Mouse (Mus musculus): Measurements from ENCODE around the gene Dnm2. TPM values are rescaled to one million over a fixed set of nuclear protein-coding genes. Genes with fewer than 3 reads are reported as not detected.

Dnm2 gene
- polyA plus RNA-seq, 1 experiment: 68.6 TPM

- Histone ChIP-seq H3K4me3 (replicated peaks; ENCODE audit: insufficient read depth, low read depth, low read length) (no peak overlapping the region), H3K27me3 (ENCODE audit: control insufficient read depth, insufficient read depth, low read length) (no peaks in the 10 kb centered on the region), H3K4me1 (ENCODE audit: control insufficient read depth, insufficient read depth, low read length) (peaks cover 5% of the 10 kb centered on the region), H3K27ac (ENCODE audit: insufficient read depth, low read length) (no peak overlapping the region)
- WGBS: 46% methylated on average over 2 of the region's 2 CpGs
- no peak for TF ChIP-seq POLR2A (IDR thresholded peaks at IDR 0.05; ENCODE audit: borderline replicate concordance, insufficient read depth, low read length)
- no peak for TF ChIP-seq CTCF (IDR thresholded peaks at IDR 0.05; ENCODE audit: borderline replicate concordance, insufficient read depth, low read depth, low read length)
- DNase-seq: no peak
Observed at GRCm38 (mm10) chr9:21556996-21557395, 132.3 kb downstream of the Dnm2 start.

Other genes starting within 250 kb of the Dnm2 start
- 60.5 and 63.1 TPM in 2 replicates for gene Keap1, start 185.5 kb upstream of the Dnm2 start, polyA plus RNA-seq (2012; rRNA removed)
- gene S1pr5, start 176.5 kb upstream of the Dnm2 start, polyA plus RNA-seq (2012; rRNA removed): 40.8 and 44.6 TPM in 2 replicates
- 70.9 and 72.4 TPM in 2 replicates for gene Atg4d, start 159.6 kb upstream of the Dnm2 start, polyA plus RNA-seq (2012; rRNA removed)
- gene Kri1, start 136.9 kb upstream of the Dnm2 start, polyA plus RNA-seq (2012; rRNA removed): 46.8 and 48.2 TPM in 2 replicates
- gene Cdkn2d, start 133.5 kb upstream of the Dnm2 start, polyA plus RNA-seq (2012; rRNA removed): 76.6 and 88.6 TPM in 2 replicates
- gene Ap1m2, start 112.6 kb upstream of the Dnm2 start, polyA plus RNA-seq (2012; rRNA removed): 1.6 and 1.8 TPM in 2 replicates
- gene Slc44a2, start 104.2 kb upstream of the Dnm2 start, polyA plus RNA-seq (2012; rRNA removed): 67.7 and 70.3 TPM in 2 replicates
- gene Ilf3, start 57.0 kb upstream of the Dnm2 start, polyA plus RNA-seq (2012; rRNA removed): 81.0 and 81.1 TPM in 2 replicates
- gene Qtrt1, start 13.1 kb upstream of the Dnm2 start, polyA plus RNA-seq (2012; rRNA removed): 37.5 and 39.5 TPM in 2 replicates
- 25.9 and 26.4 TPM in 2 replicates for gene Tmed1, start 85.3 kb downstream of the Dnm2 start, polyA plus RNA-seq (2012; rRNA removed)
- 0.28 and 0.29 TPM in 2 replicates for gene AB124611, start 101.3 kb downstream of the Dnm2 start, polyA plus RNA-seq (2012; rRNA removed)
- gene Carm1, start 122.0 kb downstream of the Dnm2 start, polyA plus RNA-seq (2012; rRNA removed): 51.0 and 57.1 TPM in 2 replicates
- gene Timm29, start 167.8 kb downstream of the Dnm2 start, polyA plus RNA-seq (2012; rRNA removed): 53.1 and 53.4 TPM in 2 replicates
- gene Yipf2, start 167.9 kb downstream of the Dnm2 start, polyA plus RNA-seq (2012; rRNA removed): 30.9 and 31.3 TPM in 2 replicates
- 88.8 and 96.7 TPM in 2 replicates for gene Smarca4, start 191.3 kb downstream of the Dnm2 start, polyA plus RNA-seq (2012; rRNA removed)